Mouse (Mus musculus): ENCODE data around the gene Fam228a. TPM values are rescaled to one million over a fixed set of nuclear protein-coding genes. Genes with fewer than 3 reads are reported as not detected.
"Not testable (repeated sequence)": the region's sequence is repeated elsewhere in the genome, so short reads cannot be mapped to it uniquely, and the experiment has no call there.

Gene Fam228a
- polyA plus RNA-seq, 1 experiment from 2014 or later, result 0.20 TPM

- WGBS, result 3% methylated on average over 61 of the region's 61 CpGs
Measured at GRCm38 (mm10) chr12:4768492-4769332, 30.5 kb upstream of the Fam228a start, which contains the start of the genes Pfn4 and Fam228b. Gene Pfn4, plus strand, starts transcription at chr12:4769022. Gene Fam228b, minus strand, starts transcription at chr12:4769267.

GRCm38 (mm10) chr12:4757060-4757459 is 18.8 kb upstream of the Fam228a start:
- no peak overlapping the region for H3K9ac ChIP-seq
- H3K9me3 ChIP-seq (replicated peaks), result 0 out of 2 replicates have a peak, but pooled peaks cover 3% of the 10 kb centered on the region
- H3K27ac ChIP-seq (ENCODE audit: poor library complexity, severe bottlenecking), result no peak overlapping the region
- H3K4me2 ChIP-seq, result no peak overlapping the region
- no peak overlapping the region for H3K4me3 ChIP-seq
- H3K4me1 ChIP-seq (replicated peaks), result no peaks in the 10 kb centered on the region
- no peaks in the 10 kb centered on the region for H3K36me3 ChIP-seq
- no peaks in the 10 kb centered on the region for H3K27me3 ChIP-seq (replicated peaks)
- ATAC-seq (ENCODE audit: insufficient number of reproducible peaks, low FRiP score), result no peak
- 86% methylated on average over 1 of the region's 1 CpGs for WGBS

More at GRCm38 (mm10) chr12:4768492-4769332, 30.5 kb upstream of the Fam228a start, which contains the start of the genes Pfn4 and Fam228b:
- ATAC-seq (ENCODE audit: insufficient number of reproducible peaks, low FRiP score), result peak; percentile 98
- no peaks in the 10 kb centered on the region for H3K27me3 ChIP-seq (replicated peaks)
- H3K27ac ChIP-seq (ENCODE audit: poor library complexity, severe bottlenecking), result peak within 1 kb of the TSS; percentile 73
- H3K4me1 ChIP-seq (replicated peaks), result 0 out of 2 replicates have a peak, but pooled peaks cover 3% of the 10 kb centered on the region
- no peaks in the 10 kb centered on the region for H3K9me3 ChIP-seq (replicated peaks)
- H3K4me3 ChIP-seq, result peak within 1 kb of the TSS; percentile 63
- H3K36me3 ChIP-seq, result no peaks in the 10 kb centered on the region
- peak within 1 kb of the TSS; percentile 70 for H3K4me2 ChIP-seq
- peak within 1 kb of the TSS; percentile 80 for H3K9ac ChIP-seq

GRCm38 (mm10) chr12:4754451-4754850 is 16.2 kb upstream of the Fam228a start:
- ATAC-seq (ENCODE audit: insufficient number of reproducible peaks, low FRiP score); H3K27ac ChIP-seq (ENCODE audit: poor library complexity, severe bottlenecking); H3K9ac ChIP-seq; H3K9me3 ChIP-seq (replicated peaks); H3K4me1 ChIP-seq (replicated peaks); H3K4me3 ChIP-seq; H3K36me3 ChIP-seq; H3K27me3 ChIP-seq (replicated peaks); H3K4me2 ChIP-seq: not testable (repeated sequence)
- WGBS, result 79% methylated on average over 4 of the region's 4 CpGs

- Histone ChIP-seq H3K36me3 (no peaks in the 10 kb centered on the region), H3K4me2 (no peak overlapping the region), H3K9ac (no peak overlapping the region), H3K27me3 (replicated peaks) (no peaks in the 10 kb centered on the region), H3K9me3 (replicated peaks) (no peaks in the 10 kb centered on the region), H3K4me1 (replicated peaks) (no peaks in the 10 kb centered on the region), H3K4me3 (no peak overlapping the region), H3K27ac (ENCODE audit: poor library complexity, severe bottlenecking) (no peak overlapping the region)
- ATAC-seq (ENCODE audit: insufficient number of reproducible peaks, low FRiP score), result no peak
- WGBS, result 83% methylated on average over 10 of the region's 10 CpGs
Measured at GRCm38 (mm10) chr12:4744486-4744885, 6.3 kb upstream of the Fam228a start.

GRCm38 (mm10) chr12:4742183-4742582 is 4.0 kb upstream of the Fam228a start:
- Histone ChIP-seq H3K36me3 (no peaks in the 10 kb centered on the region), H3K4me3 (no peak overlapping the region), H3K27me3 (replicated peaks) (no peaks in the 10 kb centered on the region), H3K9ac (no peak overlapping the region), H3K9me3 (replicated peaks) (no peaks in the 10 kb centered on the region), H3K4me1 (replicated peaks) (no peaks in the 10 kb centered on the region), H3K27ac (ENCODE audit: poor library complexity, severe bottlenecking) (no peak overlapping the region), H3K4me2 (no peak overlapping the region)
- ATAC-seq (ENCODE audit: insufficient number of reproducible peaks, low FRiP score), result no peak
- 77% methylated on average over 3 of the region's 3 CpGs for WGBS

- Histone ChIP-seq H3K27me3 (replicated peaks) (no peaks in the 10 kb centered on the region), H3K4me1 (replicated peaks) (no peaks in the 10 kb centered on the region), H3K9ac (no peak overlapping the region), H3K27ac (ENCODE audit: poor library complexity, severe bottlenecking) (no peak overlapping the region), H3K9me3 (replicated peaks) (no peaks in the 10 kb centered on the region), H3K36me3 (no peaks in the 10 kb centered on the region), H3K4me2 (no peak overlapping the region), H3K4me3 (no peak overlapping the region)
- WGBS, result 76% methylated on average over 7 of the region's 7 CpGs
- no peak for ATAC-seq (ENCODE audit: insufficient number of reproducible peaks, low FRiP score)
Measured at GRCm38 (mm10) chr12:4740823-4741222, 2.6 kb upstream of the Fam228a start.

GRCm38 (mm10) chr12:4732332-4732731 is 5.9 kb downstream of the Fam228a start:
- H3K9ac ChIP-seq, result no peak overlapping the region
- no peaks in the 10 kb centered on the region for H3K4me1 ChIP-seq (replicated peaks)
- H3K36me3 ChIP-seq, result no peaks in the 10 kb centered on the region
- WGBS, result 62% methylated on average over 4 of the region's 4 CpGs
- H3K9me3 ChIP-seq (replicated peaks), result no peaks in the 10 kb centered on the region
- H3K27me3 ChIP-seq (replicated peaks), result peaks cover 6% of the 10 kb centered on the region; the same call in 1 of the 2 replicates
- H3K27ac ChIP-seq (ENCODE audit: poor library complexity, severe bottlenecking), result no peak overlapping the region
- ATAC-seq (ENCODE audit: insufficient number of reproducible peaks, low FRiP score), result no peak
- no peak overlapping the region for H3K4me2 ChIP-seq
- H3K4me3 ChIP-seq, result no peak overlapping the region

GRCm38 (mm10) chr12:4731629-4732028 is 6.6 kb downstream of the Fam228a start:
- Histone ChIP-seq H3K9ac (no peak overlapping the region), H3K4me2 (no peak overlapping the region), H3K4me1 (replicated peaks) (no peaks in the 10 kb centered on the region), H3K36me3 (no peaks in the 10 kb centered on the region), H3K27ac (ENCODE audit: poor library complexity, severe bottlenecking) (no peak overlapping the region), H3K27me3 (replicated peaks) (peaks cover 6% of the 10 kb centered on the region; the same call in 1 of the 2 replicates), H3K4me3 (no peak overlapping the region), H3K9me3 (replicated peaks) (no peaks in the 10 kb centered on the region)
- 69% methylated on average over 4 of the region's 4 CpGs for WGBS
- no peak for ATAC-seq (ENCODE audit: insufficient number of reproducible peaks, low FRiP score)

- H3K27ac ChIP-seq (ENCODE audit: poor library complexity, severe bottlenecking), result no peak overlapping the region
- WGBS, result 91% methylated on average over 3 of the region's 3 CpGs
Measured at GRCm38 (mm10) chr12:4729165-4729564, 9.1 kb downstream of the Fam228a start.

GRCm38 (mm10) chr12:4719762-4720754 is 18.2 kb downstream of the Fam228a start:
- ATAC-seq (ENCODE audit: insufficient number of reproducible peaks, low FRiP score), result peak; percentile 60; the same call in 1 of the 2 replicates
- 65% methylated on average over 17 of the region's 17 CpGs for WGBS
- H3K27ac ChIP-seq (ENCODE audit: poor library complexity, severe bottlenecking), result no peak overlapping the region

More at GRCm38 (mm10) chr12:4729165-4729564, 9.1 kb downstream of the Fam228a start:
- H3K9me3 ChIP-seq (replicated peaks), result no peaks in the 10 kb centered on the region
- ATAC-seq (ENCODE audit: insufficient number of reproducible peaks, low FRiP score), result no peak
- H3K27me3 ChIP-seq (replicated peaks), result peaks cover 2% of the 10 kb centered on the region; the same call in 1 of the 2 replicates
- no peak overlapping the region for H3K4me2 ChIP-seq
- H3K4me3 ChIP-seq, result no peak overlapping the region
- no peaks in the 10 kb centered on the region for H3K36me3 ChIP-seq
- no peak overlapping the region for H3K9ac ChIP-seq
- H3K4me1 ChIP-seq (replicated peaks), result no peaks in the 10 kb centered on the region

More at GRCm38 (mm10) chr12:4719762-4720754, 18.2 kb downstream of the Fam228a start:
- Histone ChIP-seq H3K4me1 (replicated peaks) (peaks cover 23% of the 10 kb centered on the region), H3K27me3 (replicated peaks) (no peaks in the 10 kb centered on the region), H3K9ac (no peak overlapping the region), H3K4me3 (no peak overlapping the region), H3K9me3 (replicated peaks) (no peaks in the 10 kb centered on the region), H3K36me3 (no peaks in the 10 kb centered on the region), H3K4me2 (0 out of 2 replicates have a peak overlapping the region, but pooled peaks have one; percentile 12)
